In genomic region chr10:86457195-86457594, GRCm38 (mm10) we compare ENCODE assay signal across 11 mouse cellular contexts. TPM values are rescaled to one million over a fixed set of nuclear protein-coding genes. Genes with fewer than 3 reads are reported as not detected.
DNase-seq lines count a peak whose midpoint lies in the region; ATAC-seq lines count a peak whose summit lies in the region.
"Had no signal": no experiment of that assay in that cellular context is flagged by ENCODE, and none has a peak within 500 bp of the region (broad histone marks: within the 10 kb centered on the region; RNA-seq: fewer than 3 reads in every experiment).

No protein-coding gene starts in this region.

- no peak overlapping the region for H3K9ac ChIP-seq in midbrain, embryonic 11.5 days (ENCODE audit: low read length)

- ATAC-seq in midbrain, embryonic 11.5 days (ENCODE audit: low FRiP score): peak; percentile 89
- no peak for ATAC-seq in activated CD4-positive, CD25-positive, alpha-beta regulatory T cell, adult 4 months

- no peaks in the 10 kb centered on the region for H3K9me3 ChIP-seq in midbrain, embryonic 11.5 days (ENCODE audit: control insufficient read depth, low read length)

- H3K27ac ChIP-seq in midbrain, embryonic 11.5 days (ENCODE audit: low read depth, low read length): no peak overlapping the region; the same call in 1 of the 2 replicates

- H3K4me3 ChIP-seq in midbrain, embryonic 11.5 days (ENCODE audit: low read depth, low read length): no peak overlapping the region

- 1% methylated on average over 4 of the region's 4 CpGs for WGBS in midbrain, embryonic 11.5 days

- no peaks in the 10 kb centered on the region for H3K27me3 ChIP-seq in midbrain, embryonic 11.5 days (ENCODE audit: control insufficient read depth, insufficient read depth, low read length)

- peak; percentile 25 to 39 for DNase-seq in cerebellum, postnatal 4 days (ENCODE audit: low spot score in 2 of 2)
- DNase-seq in cerebellum, postnatal 36 days: no peak
- peak; percentile 23 for DNase-seq in right cerebral cortex, postnatal 14 days
- no peak for DNase-seq in right cerebral cortex, postnatal 25 days
- DNase-seq in midbrain, embryonic 11.5 days (ENCODE audit: low spot score, missing footprints): peak; percentile 93
- no peak for DNase-seq in thymus, adult 18-20 months
- DNase-seq in spleen, adult 18-20 months: no peak
- DNase-seq: gastrocnemius, postnatal 36 days; thymus, postnatal 36 days had no signal

- H3K4me2 ChIP-seq in midbrain, embryonic 11.5 days: no peak overlapping the region
- H3K4me2 ChIP-seq: liver, embryonic 11.5 days had no signal

- H3K4me1 ChIP-seq in midbrain, embryonic 11.5 days (ENCODE audit: control insufficient read depth, insufficient read depth, low read length): peaks cover 11% of the 10 kb centered on the region

- no peaks in the 10 kb centered on the region for H3K36me3 ChIP-seq in midbrain, embryonic 11.5 days (ENCODE audit: control insufficient read depth, insufficient read depth, low read length)

RNA-seq across cellular contexts. Expression of gene Syn3, which starts 41.5 kb away (rescaled TPM):
- 4.4 and 4.5 TPM in 2 replicates for polyA plus RNA-seq in midbrain, embryonic 11.5 days (2014; fragmentation: Nextera tagmentation; extraction: Ambion mirVana)
- under 1 TPM in 1 of 2 experiments, not detected in 1; 0.26 TPM for polyA plus RNA-seq in activated CD4-positive, CD25-positive, alpha-beta regulatory T cell, adult 4 months (2017; shearing (Covaris generic))

Comparison
In these comparisons a context has a peak if more than half of its experiments do, and no peak if none do; other contexts are left out.
1. DNase-seq: peak in cerebellum, postnatal 4 days (2 of 2), right cerebral cortex, postnatal 14 days (single experiment) and midbrain, embryonic 11.5 days (single experiment); none in cerebellum, postnatal 36 days (0 of 2), right cerebral cortex, postnatal 25 days (single experiment), thymus, adult 18-20 months (0 of 2) and spleen, adult 18-20 months (0 of 2).